Mouse (Mus musculus) forebrain, embryonic 16.5 days (tissue): ENCODE results near the gene Dusp8. TPM values are rescaled to one million over a fixed set of nuclear protein-coding genes. Genes with fewer than 3 reads are reported as not detected.

Experiments
- ATAC-seq: fragments of 200-750 bp; cut with Nextera tagmentation; 2 replicates; pipeline ENCODE4 v1.8.0; 2017; ENCODE audit warnings: mild to moderate bottlenecking, moderate library complexity
- H3K27ac ChIP-seq: fragments of 300-500 bp; sonication (generic); 2 replicates; pipeline ENCODE4 v1.5.1; 2014; ENCODE audit warnings: low read length, control low read depth
- H3K27me3 ChIP-seq: fragments of 300-500 bp; sonication (generic); replicated peaks from 2 replicates; pipeline ENCODE4 v1.6.1; 2014; ENCODE audit warnings: low read length; ENCODE audit not compliant: control insufficient read depth, insufficient read depth
- H3K36me3 ChIP-seq: fragments of 300-500 bp; sonication (generic); 2 replicates; pipeline ENCODE4 v1.6.1; 2014; ENCODE audit not compliant: control insufficient read depth, insufficient read depth
- H3K4me1 ChIP-seq: fragments of 300-500 bp; sonication (generic); replicated peaks from 2 replicates; pipeline ENCODE4 v1.6.1; 2014; ENCODE audit warnings: low read length; ENCODE audit not compliant: control insufficient read depth, insufficient read depth
- H3K4me2 ChIP-seq: fragments of 300-500 bp; sonication (generic); 2 replicates; pipeline ENCODE4 v1.6.1; 2014; ENCODE audit warnings: mild to moderate bottlenecking, low read length, control low read depth
- H3K4me3 ChIP-seq: fragments of 300-500 bp; sonication (generic); replicated peaks from 2 replicates; pipeline ENCODE4 v1.5.1; 2014; ENCODE audit warnings: mild to moderate bottlenecking, low read length, control low read depth
- H3K9ac ChIP-seq: fragments of 300-500 bp; sonication (generic); replicated peaks from 2 replicates; pipeline ENCODE4 v1.6.1; 2014; ENCODE audit warnings: low read depth, low read length, control low read depth
- H3K9me3 ChIP-seq: fragments of 300-500 bp; sonication (generic); 2 replicates; pipeline ENCODE4 v1.6.1; 2016; ENCODE audit warnings: low read length; ENCODE audit not compliant: control insufficient read depth
- WGBS: fragments of 180-500 bp; shearing (Covaris S2); extraction: QIAGEN DNeasy Blood & Tissue Kit; methylation state at CpG from one replicate; pipeline ENCODE4 v1.1.7; 2014; 5-methylcytosine and 5-hydroxymethylcytosine counted together
- polyA plus RNA-seq: library from polyadenylated mRNA; unstranded; fragments of >200 nt; fragmentation: Nextera tagmentation; extraction: Ambion mirVana; gene quantifications from 2 replicates; pipeline ENCODE4 v1.2.1, GENCODE M21; 2015

The Dusp8 gene
- polyA plus RNA-seq, 1 experiment from 2014 or later, result 98.7 TPM

GRCm38 (mm10) chr7:142087069-142087652 is 8.5 kb downstream of the Dusp8 start:
- H3K36me3 ChIP-seq, result peaks cover 25% of the 10 kb centered on the region
- ATAC-seq, result no peak
- peaks cover 58% of the 10 kb centered on the region for H3K4me1 ChIP-seq
- no peaks in the 10 kb centered on the region for H3K9me3 ChIP-seq
- WGBS, result 77% methylated on average over 1 of the region's 1 CpGs
- H3K4me2 ChIP-seq, result no peak overlapping the region
- H3K27me3 ChIP-seq, result no peaks in the 10 kb centered on the region
- no peak overlapping the region for H3K9ac ChIP-seq
- H3K27ac ChIP-seq, result no peak overlapping the region
- H3K4me3 ChIP-seq, result no peak overlapping the region

GRCm38 (mm10) chr7:142086159-142086905 is 9.3 kb downstream of the Dusp8 start:
- Histone ChIP-seq H3K36me3 (peaks cover 26% of the 10 kb centered on the region), H3K9me3 (no peaks in the 10 kb centered on the region), H3K4me2 (no peak overlapping the region), H3K27me3 (no peaks in the 10 kb centered on the region), H3K27ac (no peak overlapping the region), H3K4me3 (no peak overlapping the region), H3K9ac (no peak overlapping the region), H3K4me1 (peaks cover 49% of the 10 kb centered on the region)
- no peak for ATAC-seq
- 92% methylated on average over 4 of the region's 4 CpGs for WGBS

- peaks cover 34% of the 10 kb centered on the region for H3K4me1 ChIP-seq
- peaks cover 28% of the 10 kb centered on the region for H3K36me3 ChIP-seq
- no peaks in the 10 kb centered on the region for H3K9me3 ChIP-seq
- no peak overlapping the region for H3K4me2 ChIP-seq
- peak overlapping the region; percentile 43; the same call in 1 of the 2 replicates for H3K27ac ChIP-seq
- H3K4me3 ChIP-seq, result no peak overlapping the region
- H3K27me3 ChIP-seq, result no peaks in the 10 kb centered on the region
- peak; percentile 23; the same call in 1 of the 2 replicates for ATAC-seq
- 16% methylated on average over 3 of the region's 3 CpGs for WGBS
- H3K9ac ChIP-seq, result no peak overlapping the region
Measured at GRCm38 (mm10) chr7:142084820-142085219, 10.8 kb downstream of the Dusp8 start.

- Histone ChIP-seq H3K36me3 (peaks cover 30% of the 10 kb centered on the region), H3K4me3 (no peak overlapping the region), H3K27ac (peak overlapping the region; percentile 39; the same call in 1 of the 2 replicates), H3K9me3 (no peaks in the 10 kb centered on the region), H3K4me2 (no peak overlapping the region), H3K27me3 (no peaks in the 10 kb centered on the region), H3K9ac (no peak overlapping the region), H3K4me1 (peaks cover 30% of the 10 kb centered on the region)
- WGBS, result 25% methylated on average over 5 of the region's 5 CpGs
- peak; percentile 14; the same call in 1 of the 2 replicates for ATAC-seq
Measured at GRCm38 (mm10) chr7:142084395-142084794, 11.2 kb downstream of the Dusp8 start.

- peak overlapping the region; percentile 39; the same call in 1 of the 2 replicates for H3K27ac ChIP-seq
- ATAC-seq, result no peak
- H3K4me1 ChIP-seq, result peaks cover 24% of the 10 kb centered on the region
- WGBS, result 26% methylated on average over 12 of the region's 12 CpGs
- H3K36me3 ChIP-seq, result peaks cover 32% of the 10 kb centered on the region
- no peak overlapping the region for H3K4me3 ChIP-seq
- no peaks in the 10 kb centered on the region for H3K9me3 ChIP-seq
- no peak overlapping the region for H3K4me2 ChIP-seq
- H3K9ac ChIP-seq, result no peak overlapping the region
- no peaks in the 10 kb centered on the region for H3K27me3 ChIP-seq
Measured at GRCm38 (mm10) chr7:142083588-142084317, 11.9 kb downstream of the Dusp8 start.

- Histone ChIP-seq H3K36me3 (peaks cover 30% of the 10 kb centered on the region), H3K9ac (no peak overlapping the region)
- 47% methylated on average over 16 of the region's 16 CpGs for WGBS
Measured at GRCm38 (mm10) chr7:142082607-142083006, 13.0 kb downstream of the Dusp8 start.

GRCm38 (mm10) chr7:142082179-142082578 is 13.5 kb downstream of the Dusp8 start:
- Histone ChIP-seq H3K9ac (no peak overlapping the region), H3K27me3 (no peaks in the 10 kb centered on the region), H3K36me3 (peaks cover 29% of the 10 kb centered on the region), H3K4me1 (peaks cover 17% of the 10 kb centered on the region), H3K4me3 (no peak overlapping the region), H3K4me2 (no peak overlapping the region), H3K27ac (no peak overlapping the region), H3K9me3 (no peaks in the 10 kb centered on the region)
- 24% methylated on average over 37 of the region's 38 CpGs for WGBS
- ATAC-seq, result no peak

More at GRCm38 (mm10) chr7:142082607-142083006, 13.0 kb downstream of the Dusp8 start:
- Histone ChIP-seq H3K27me3 (no peaks in the 10 kb centered on the region), H3K4me1 (peaks cover 17% of the 10 kb centered on the region), H3K9me3 (no peaks in the 10 kb centered on the region), H3K4me2 (no peak overlapping the region), H3K4me3 (no peak overlapping the region), H3K27ac (no peak overlapping the region)
- no peak for ATAC-seq

GRCm38 (mm10) chr7:142081736-142082135 is 13.9 kb downstream of the Dusp8 start:
- no peaks in the 10 kb centered on the region for H3K27me3 ChIP-seq
- H3K4me1 ChIP-seq, result peaks cover 17% of the 10 kb centered on the region
- no peaks in the 10 kb centered on the region for H3K9me3 ChIP-seq
- H3K4me2 ChIP-seq, result no peak overlapping the region
- no peak overlapping the region for H3K4me3 ChIP-seq
- H3K27ac ChIP-seq, result no peak overlapping the region
- H3K36me3 ChIP-seq, result peaks cover 24% of the 10 kb centered on the region
- H3K9ac ChIP-seq, result no peak overlapping the region
- no peak for ATAC-seq
- 54% methylated on average over 14 of the region's 17 CpGs for WGBS

GRCm38 (mm10) chr7:142080876-142081275 is 14.8 kb downstream of the Dusp8 start:
- H3K36me3 ChIP-seq, result peaks cover 18% of the 10 kb centered on the region; the same call in 1 of the 2 replicates

More at GRCm38 (mm10) chr7:142080876-142081275, 14.8 kb downstream of the Dusp8 start:
- Histone ChIP-seq H3K9ac (no peak overlapping the region), H3K9me3 (no peaks in the 10 kb centered on the region), H3K27me3 (no peaks in the 10 kb centered on the region), H3K27ac (no peak overlapping the region), H3K4me1 (peaks cover 17% of the 10 kb centered on the region), H3K4me2 (no peak overlapping the region), H3K4me3 (no peak overlapping the region)
- ATAC-seq, result no peak
- 60% methylated on average over 2 of the region's 2 CpGs for WGBS
